Mouse (Mus musculus): ENCODE measurements around the gene Nt5c2.

GRCm38 (mm10) chr19:46983352-46983965 is 31.5 kb downstream of the Nt5c2 start:
- TF ChIP-seq GATA1 (IDR thresholded peaks at IDR 0.05; ENCODE audit: borderline replicate concordance, low read length): no peak
- TF ChIP-seq FLI1 (IDR thresholded peaks at IDR 0.05; ENCODE audit: low read length): no peak
